Mouse (Mus musculus): ENCODE data around the gene Pvr.

The Pvr gene

DNA sequence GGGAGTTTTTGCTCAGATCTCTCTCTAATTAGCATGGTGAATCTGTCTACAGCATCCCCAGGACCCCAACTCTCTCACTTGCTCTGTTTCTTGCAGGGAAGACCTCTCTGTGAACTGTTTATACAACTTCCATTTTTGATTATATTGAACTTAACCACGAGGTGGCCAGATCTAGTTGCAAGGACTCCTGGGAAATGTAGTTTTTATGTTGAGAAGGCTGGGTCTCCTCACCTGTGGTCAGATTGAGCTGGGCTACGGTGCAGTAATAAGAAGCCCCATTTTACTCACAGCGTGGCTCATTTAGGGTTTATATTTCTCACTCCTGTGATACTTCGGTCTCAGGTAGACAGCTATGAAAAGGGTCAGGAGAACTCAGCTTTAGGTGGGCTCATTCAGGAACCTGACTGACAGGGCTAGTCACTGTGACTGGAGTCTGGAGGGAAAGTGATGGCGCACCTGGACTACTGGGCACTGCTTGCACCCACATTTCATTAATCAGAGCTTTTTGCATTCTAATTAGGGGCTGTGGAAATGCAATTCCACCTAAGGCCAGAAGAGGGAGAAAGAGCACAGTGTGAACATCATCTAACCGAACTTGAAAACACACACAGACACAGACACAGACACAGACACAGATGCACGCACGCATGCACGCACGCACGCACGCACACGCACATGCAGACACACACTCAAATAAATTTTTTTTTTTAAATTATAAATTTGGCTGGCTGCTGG lies 44.8 kb downstream of the Pvr start:
- in situ Hi-C loops (cut with MboI; ENCODE audit: unreplicated experiment in 2 of 2), result loop anchor here in 1 of 2 experiments (10.0 kb wide), 1 partner anchor 471 kb away; the partner anchor contains the start of genes Ckm and Klc3

DNA sequence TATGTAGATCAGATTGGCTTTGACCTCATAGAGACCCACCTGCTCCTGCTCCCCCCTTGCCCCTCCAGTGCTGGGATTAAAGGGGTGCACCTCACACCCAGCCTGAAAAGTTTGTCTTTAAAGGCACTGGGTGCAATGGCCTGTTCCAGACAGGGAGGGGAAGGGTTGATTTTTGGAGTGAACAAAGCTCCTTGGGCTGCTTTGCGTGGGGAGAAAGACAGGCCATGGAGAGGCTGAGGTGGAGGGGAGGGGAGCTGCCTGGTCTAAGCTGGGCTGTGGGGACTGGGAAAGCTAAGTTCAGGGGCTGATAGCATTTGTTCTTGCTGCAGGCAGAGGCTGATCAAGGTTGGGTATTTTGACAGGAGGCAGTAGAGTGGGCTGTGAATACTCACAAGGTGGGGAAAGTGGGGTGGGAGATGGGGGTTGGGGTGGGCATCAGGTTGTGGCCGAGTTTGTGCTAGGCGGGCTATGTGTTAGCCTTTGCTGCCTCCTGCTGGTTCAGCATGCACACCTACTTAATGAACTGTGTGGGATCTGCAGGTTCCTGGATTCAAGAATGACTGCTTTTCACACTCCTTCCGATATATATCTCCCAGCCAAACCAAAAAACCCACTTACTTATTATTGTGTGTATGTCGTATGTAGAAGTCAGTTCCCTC lies 48.9 kb downstream of the Pvr start:
- in situ Hi-C loops (cut with MboI; ENCODE audit: unreplicated experiment in 2 of 2), result loop anchor here in 1 of 2 experiments (5.0 to 10.0 kb wide), 3 partner anchors 70 to 467 kb away; partner anchors contain the start of genes Ckm, Clptm1 and Klc3

DNA sequence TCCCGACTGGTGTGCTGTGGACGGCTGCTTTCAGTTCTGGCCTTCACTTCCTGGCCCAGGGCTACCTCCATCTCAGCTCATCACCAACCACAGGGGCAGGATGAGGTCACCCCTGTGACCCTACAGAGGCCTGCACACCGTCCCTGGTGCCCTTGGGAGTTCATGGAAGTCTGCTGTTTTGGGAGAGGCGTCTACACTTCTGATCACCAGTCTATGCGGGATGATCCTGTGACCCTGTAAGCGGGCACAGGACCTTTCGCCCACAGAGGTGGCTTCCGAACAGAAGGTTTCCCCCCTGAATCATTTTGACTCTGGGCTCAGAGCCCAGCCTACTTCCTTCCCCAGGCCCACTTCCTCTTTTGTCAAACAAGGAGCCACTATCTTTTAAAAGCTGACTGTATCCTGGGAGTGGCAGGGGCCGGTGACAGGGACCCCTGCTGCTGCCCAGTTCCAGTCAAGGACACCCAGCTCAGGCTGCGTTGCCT lies 49.8 kb downstream of the Pvr start:
- in situ Hi-C loops (cut with MboI; ENCODE audit: unreplicated experiment in 2 of 2), result loop anchor here in 1 of 2 experiments (5.0 to 10.0 kb wide), 3 partner anchors 69 to 466 kb away; partner anchors contain the start of genes Ckm, Clptm1 and Klc3

GRCm38 (mm10) chr7:19867751-19868399 lies 53.1 kb downstream of the Pvr start:
- in situ Hi-C loops (cut with MboI; ENCODE audit: unreplicated experiment in 2 of 2), result loop anchor here in 1 of 2 experiments (10.0 kb wide), 1 partner anchor 463 kb away; the partner anchor contains the start of genes Ckm and Klc3

GRCm38 (mm10) chr7:19866490-19866889 lies 54.5 kb downstream of the Pvr start:
- in situ Hi-C loops (cut with MboI; ENCODE audit: unreplicated experiment in 2 of 2), result loop anchor here in 1 of 2 experiments (10.0 kb wide), 1 partner anchor 462 kb away; the partner anchor contains the start of genes Ckm and Klc3

GRCm38 (mm10) chr7:19865246-19866036 lies 55.5 kb downstream of the Pvr start:
- in situ Hi-C loops (cut with MboI; ENCODE audit: unreplicated experiment in 2 of 2), result loop anchor here in 1 of 2 experiments (10.0 kb wide), 1 partner anchor 461 kb away; the partner anchor contains the start of genes Ckm and Klc3

DNA sequence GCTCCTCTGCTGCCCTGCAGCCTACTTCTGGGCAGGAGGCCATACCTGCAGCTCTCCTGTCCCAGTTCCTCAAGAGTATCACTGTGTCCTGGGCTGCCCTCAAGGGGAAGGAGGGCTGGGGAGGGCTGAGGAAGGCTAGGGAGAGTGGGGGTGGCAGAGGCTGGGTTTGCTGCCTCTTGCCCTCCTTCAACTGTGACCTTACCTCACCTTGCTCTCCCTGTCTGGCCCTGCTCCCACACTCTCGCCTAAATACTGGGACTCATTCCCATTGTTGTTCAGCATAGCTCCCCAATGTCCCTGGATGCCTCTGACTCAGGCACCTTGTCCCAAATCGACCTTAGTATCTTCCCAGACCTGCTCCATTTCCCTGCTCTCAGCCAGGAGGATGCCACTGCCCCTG lies 56.7 kb downstream of the Pvr start:
- in situ Hi-C loops (cut with MboI; ENCODE audit: unreplicated experiment in 2 of 2), result loop anchor here in 1 of 2 experiments (10.0 kb wide), 1 partner anchor 459 kb away; the partner anchor contains the start of genes Ckm and Klc3

GRCm38 (mm10) chr7:19861199-19861598 lies 59.8 kb downstream of the Pvr start, which contains the start of gene Ceacam16:
TSS of gene Ceacam16 (minus strand) at chr7:19861299.
- in situ Hi-C loops (cut with MboI; ENCODE audit: unreplicated experiment in 2 of 2), result loop anchor here in 1 of 2 experiments (10.0 kb wide), 1 partner anchor 456 kb away; the partner anchor contains the start of genes Ckm and Klc3

- in situ Hi-C loops (cut with MboI; ENCODE audit: unreplicated experiment in 2 of 2), result loop anchor here in 1 of 2 experiments (10.0 kb wide), 1 partner anchor 455 kb away; the partner anchor contains the start of genes Ckm and Klc3
These were observed 61.2 kb downstream of the Pvr start for GRCm38 (mm10) chr7:19859740-19860139.

GRCm38 (mm10) chr7:19856283-19856682 lies 64.7 kb downstream of the Pvr start:
- in situ Hi-C loops (cut with MboI; ENCODE audit: unreplicated experiment in 2 of 2), result no loop called here

DNA sequence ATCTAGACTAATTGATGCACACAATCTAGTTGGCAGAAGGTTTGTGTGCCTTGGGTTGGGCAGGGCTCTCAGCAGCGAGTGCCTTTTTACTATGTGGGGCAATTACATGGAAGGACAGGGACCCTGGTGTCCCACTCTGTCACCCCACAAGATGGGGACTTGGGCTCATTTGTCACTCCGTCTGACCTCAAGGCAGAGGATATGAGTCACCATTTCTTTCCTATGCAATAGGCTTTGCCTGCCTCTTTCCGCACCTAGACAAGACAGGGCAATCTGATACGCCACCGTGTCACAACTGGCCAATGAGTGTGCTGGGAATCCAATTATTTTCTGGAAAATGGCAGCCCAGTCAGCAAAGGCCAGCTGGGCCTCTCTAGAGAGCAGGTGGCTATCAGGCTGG lies 65.3 kb downstream of the Pvr start:
- in situ Hi-C loops (cut with MboI; ENCODE audit: unreplicated experiment in 2 of 2), result no loop called here

Measured in v-Abl transformed pro-B cells (cell line).